Mouse (Mus musculus): Measurements from ENCODE around the gene Mmp20.

DNA sequence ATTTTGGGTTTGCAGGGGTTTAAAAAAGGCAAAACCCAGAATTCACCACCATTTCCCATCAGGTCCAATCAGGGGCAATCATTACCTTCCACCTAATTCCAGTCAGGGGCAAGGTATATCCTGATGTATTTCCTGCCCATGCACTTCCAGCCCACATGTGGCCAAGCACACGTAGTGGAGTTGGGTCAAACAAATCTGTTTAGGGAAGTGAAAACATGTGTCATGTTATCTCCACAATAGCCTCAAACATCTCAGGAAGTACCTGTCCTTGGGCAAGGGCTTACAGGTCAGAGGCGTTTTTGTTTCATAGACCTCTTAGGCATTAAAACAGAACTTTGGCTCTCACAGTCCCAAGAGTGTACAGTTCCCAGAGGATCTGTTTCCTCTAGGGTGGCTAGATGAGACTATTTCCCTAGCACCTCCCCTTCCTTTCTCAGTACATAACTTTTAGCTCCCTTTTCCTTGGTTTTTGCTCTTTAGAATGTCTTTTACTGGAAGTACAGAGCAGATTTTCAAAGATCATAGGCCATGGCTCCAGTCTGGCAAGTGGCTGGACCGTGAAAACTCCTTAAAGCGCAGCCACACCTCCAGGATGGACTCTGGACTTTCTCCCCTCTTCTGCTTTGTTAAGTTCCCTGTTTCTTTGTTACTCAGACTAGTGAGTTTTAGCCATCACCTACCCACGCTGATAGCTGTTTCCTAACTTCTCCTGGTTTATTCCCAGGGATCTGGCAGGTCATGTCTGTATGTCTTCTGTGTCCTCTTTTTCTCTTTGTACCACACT, 22.6 kb downstream of the Mmp20 start:
- TF ChIP-seq POLR2A (IDR thresholded peaks at IDR 0.05; ENCODE audit: insufficient read length, low read depth) (no peak), E2F4 (IDR thresholded peaks at IDR 0.05; ENCODE audit: insufficient read depth) (no peak), MYOD1 (IDR thresholded peaks at IDR 0.05; ENCODE audit: control insufficient read depth in 1 of 3, insufficient read length in 2 of 3, low read depth in 2 of 3) (no peak), SRF (IDR thresholded peaks at IDR 0.05; ENCODE audit: control insufficient read depth, insufficient read length, low read depth) (no peak), MYOG (IDR thresholded peaks at IDR 0.05; ENCODE audit: control insufficient read depth in 1 of 3, insufficient read depth in 1 of 3, insufficient read length in 2 of 3, low read depth in 2 of 3) (no peak)

Data from myocyte (in vitro differentiated cells).